Mouse (Mus musculus) intestine, embryonic 16.5 days (tissue): ENCODE data around the gene Psg22. TPM values are rescaled to one million over a fixed set of nuclear protein-coding genes. Genes with fewer than 3 reads are reported as not detected.

Experiments
- polyA plus RNA-seq: library from polyadenylated mRNA; unstranded; fragments of >200 nt; fragmentation: Nextera tagmentation; extraction: Ambion mirVana; gene quantifications from 2 replicates; pipeline ENCODE4 v1.2.1, GENCODE M21; 2015

Gene Psg22
- polyA plus RNA-seq, 1 experiment from 2014 or later = not detected

Other genes starting within 250 kb of the Psg22 start
- not detected in 2 replicates for gene Psg26, start 233.9 kb upstream of the Psg22 start, polyA plus RNA-seq
- 0.04 and 0.11 TPM in 2 replicates for gene Psg25, start 185.8 kb upstream of the Psg22 start, polyA plus RNA-seq
- not detected in 2 replicates for gene Psg27, start 150.8 kb upstream of the Psg22 start, polyA plus RNA-seq
- gene Psg23, start 101.6 kb upstream of the Psg22 start, polyA plus RNA-seq = not detected in 2 replicates
- not detected in 2 replicates for gene Psg21, start 61.4 kb upstream of the Psg22 start, polyA plus RNA-seq
- not detected in 2 replicates for gene Psg20, start 31.9 kb upstream of the Psg22 start, polyA plus RNA-seq
- gene Psg19, start 80.4 kb downstream of the Psg22 start, polyA plus RNA-seq = not detected in 2 replicates
- 0.06 and 0.09 TPM in 2 replicates for gene Psg17, start 103.5 kb downstream of the Psg22 start, polyA plus RNA-seq
- 1.1 and 1.3 TPM in 2 replicates for gene Mill2, start 121.9 kb downstream of the Psg22 start, polyA plus RNA-seq
- 101 and 106 TPM in 2 replicates for gene Pglyrp1, start 153.2 kb downstream of the Psg22 start, polyA plus RNA-seq
- 23.7 and 24.7 TPM in 2 replicates for gene Ccdc61, start 192.3 kb downstream of the Psg22 start, polyA plus RNA-seq
- 0.34 and 0.40 TPM in 2 replicates for gene Nova2, start 207.8 kb downstream of the Psg22 start, polyA plus RNA-seq